Mouse (Mus musculus) right cerebral cortex, adult 2 months (tissue): ENCODE measurements around the gene Bbof1.

ENCODE experiments used
- DNase-seq, 2 experiments: peaks; one replicate each; pipeline ENCODE4 v3.0.0; 2021 to 2022; ENCODE audit warnings: low spot score in 2 of 2

Bbof1 gene

GRCm38 (mm10) chr12:84408819-84409507 is at the start of gene Bbof1, which contains the start of gene Entpd5:
Bbof1 (plus strand) TSS chr12:84409071.
Entpd5 (minus strand) TSS chr12:84409029.
- peak; percentile 88 to 94 for DNase-seq

- DNase-seq: peak; percentile 98
These were observed 47.0 kb upstream of the Bbof1 start, which contains the start of the genes Coq6 and Fam161b for GRCm38 (mm10) chr12:84361555-84362489. Coq6 (plus strand) TSS chr12:84361657. Fam161b (minus strand) TSS chr12:84361833.

DNA sequence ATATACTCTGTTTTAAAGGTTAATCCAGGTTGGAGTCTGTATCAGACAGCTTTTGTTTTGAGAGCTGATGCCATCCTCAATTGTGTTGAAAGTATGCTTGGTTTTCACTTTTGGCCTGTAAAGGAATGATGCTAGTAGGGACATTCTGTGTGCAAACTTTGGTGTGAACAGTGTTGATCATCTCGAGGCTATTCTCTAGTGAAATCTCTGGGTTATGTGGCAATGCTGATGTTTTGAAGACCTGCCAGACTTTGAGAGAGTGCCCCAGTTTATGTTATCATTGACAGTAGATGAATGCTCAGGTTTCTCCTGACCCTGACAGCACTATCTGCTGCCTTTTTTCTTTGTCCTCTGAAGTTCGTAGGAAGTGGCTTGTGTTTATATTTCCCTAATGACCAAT is 46.0 kb upstream of the Bbof1 start:
- no peak for DNase-seq

DNA sequence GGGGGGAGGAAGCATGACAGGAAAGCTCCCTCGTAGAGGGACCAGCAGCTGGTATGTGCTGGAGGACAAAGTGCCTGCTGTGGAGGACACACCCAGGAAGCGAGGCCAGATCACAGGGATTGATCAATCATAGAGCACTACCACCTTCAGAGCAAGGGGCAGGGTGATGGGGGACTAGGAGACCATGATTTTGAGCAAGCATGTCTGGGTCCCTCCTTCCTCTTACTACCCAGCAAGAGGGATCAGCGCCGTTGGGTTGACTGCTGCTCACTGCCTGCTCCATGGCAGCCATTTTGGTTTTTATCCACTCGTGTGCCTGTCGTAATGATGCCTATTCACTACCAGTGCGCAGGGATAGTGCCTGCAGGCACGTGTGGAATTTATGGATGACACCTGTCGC is 44.6 kb upstream of the Bbof1 start:
- no peak for DNase-seq

DNA sequence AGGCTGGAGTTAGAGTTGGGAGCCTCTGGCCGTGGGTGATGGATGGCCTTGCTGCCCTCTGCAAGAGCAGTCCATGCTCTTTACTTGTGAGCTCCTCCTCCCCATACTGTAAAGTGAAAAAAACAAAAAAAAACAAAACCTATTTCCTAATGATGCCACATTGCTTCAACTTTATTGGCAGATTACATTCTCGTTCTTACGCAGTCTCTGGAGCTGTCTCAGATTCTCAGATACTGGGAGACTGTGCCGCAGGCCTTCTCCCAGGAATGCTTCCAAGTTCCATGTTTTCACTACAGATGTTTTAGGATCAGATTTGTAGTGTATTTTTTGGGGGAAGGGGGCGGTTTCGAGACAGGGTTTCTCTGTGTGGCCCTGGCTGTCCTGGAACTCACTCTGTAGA is 43.7 kb upstream of the Bbof1 start:
- no peak for DNase-seq

GRCm38 (mm10) chr12:84366971-84367370 is 41.9 kb upstream of the Bbof1 start:
- no peak for DNase-seq

DNA sequence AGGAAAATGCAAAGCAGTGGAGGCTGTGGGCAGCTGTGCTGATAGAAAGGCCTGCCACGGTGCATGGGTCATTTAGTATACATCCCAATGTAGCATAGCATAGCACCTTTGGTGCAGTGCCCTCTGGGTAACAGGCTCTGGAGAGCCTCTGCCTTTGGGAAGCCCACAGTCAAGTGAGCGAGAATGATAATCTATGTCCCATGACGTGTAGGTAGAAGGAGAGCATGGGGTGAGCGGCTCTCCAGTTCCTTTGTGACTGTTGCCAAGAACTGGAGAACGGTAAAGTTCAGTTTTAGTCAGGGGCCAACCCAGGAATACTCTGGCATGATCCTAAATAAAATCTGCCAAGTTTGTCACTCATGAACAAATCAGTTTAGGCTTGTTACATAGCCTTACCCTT is 37.2 kb upstream of the Bbof1 start:
- DNase-seq: no peak

- DNase-seq: no peak
These were observed 34.9 kb upstream of the Bbof1 start for GRCm38 (mm10) chr12:84373831-84374481.

- DNase-seq: no peak
These were observed 26.5 kb upstream of the Bbof1 start for GRCm38 (mm10) chr12:84382369-84382768.

- no peak for DNase-seq
These were observed 24.2 kb upstream of the Bbof1 start for GRCm38 (mm10) chr12:84384644-84385081.

- no peak for DNase-seq
These were observed 23.5 kb upstream of the Bbof1 start for GRCm38 (mm10) chr12:84385408-84385807.

GRCm38 (mm10) chr12:84388097-84388496 is 20.8 kb upstream of the Bbof1 start:
- DNase-seq: no peak

- no peak for DNase-seq
These were observed 20.0 kb upstream of the Bbof1 start for GRCm38 (mm10) chr12:84388774-84389400.

- no peak for DNase-seq
These were observed 18.5 kb upstream of the Bbof1 start for GRCm38 (mm10) chr12:84390336-84390735.

GRCm38 (mm10) chr12:84392681-84393080 is 16.2 kb upstream of the Bbof1 start:
- DNase-seq: no peak

GRCm38 (mm10) chr12:84393847-84394246 is 15.0 kb upstream of the Bbof1 start:
- no peak for DNase-seq

DNA sequence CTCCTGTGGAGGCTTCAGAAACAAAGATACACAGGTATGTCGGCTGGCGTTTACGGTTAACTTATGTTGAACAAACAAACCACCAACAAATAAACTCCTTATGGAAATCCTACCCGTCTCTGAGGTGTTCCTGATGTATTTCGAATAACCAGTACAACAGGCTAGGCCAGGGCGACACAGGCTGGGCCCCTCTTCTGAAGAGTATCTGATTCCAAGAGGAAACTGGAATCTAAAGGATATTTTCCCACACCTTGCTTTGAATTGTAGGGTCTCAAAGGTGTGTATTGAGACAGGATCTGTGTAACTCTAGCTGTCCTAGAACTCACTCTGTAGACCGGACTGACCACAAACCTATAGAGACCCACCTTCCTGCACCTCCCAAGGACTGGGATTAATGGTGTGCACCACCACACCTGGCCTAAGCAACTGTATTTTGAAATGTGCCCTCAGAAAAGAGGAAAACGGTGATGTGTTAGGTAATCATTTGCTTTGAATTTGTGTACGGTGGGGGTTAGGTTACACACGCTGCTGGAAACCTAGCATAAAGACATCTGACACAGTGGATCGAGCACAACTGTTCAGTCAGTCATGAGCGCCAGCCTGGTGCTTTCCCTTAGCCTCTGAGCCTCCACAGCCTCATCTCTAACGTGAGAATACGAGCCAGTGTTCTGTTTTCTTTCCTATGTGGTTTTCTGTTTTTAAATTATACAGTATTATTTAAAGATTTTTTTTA is 11.8 kb upstream of the Bbof1 start:
- no peak for DNase-seq

- DNase-seq: no peak
These were observed 11.2 kb upstream of the Bbof1 start for GRCm38 (mm10) chr12:84397685-84398084.

GRCm38 (mm10) chr12:84398629-84399028 is 10.2 kb upstream of the Bbof1 start:
- DNase-seq: no peak

GRCm38 (mm10) chr12:84399135-84399534 is 9.7 kb upstream of the Bbof1 start:
- DNase-seq: no peak

GRCm38 (mm10) chr12:84399663-84400062 is 9.2 kb upstream of the Bbof1 start:
- DNase-seq: no peak
